Mouse (Mus musculus): Measurements from ENCODE around the gene Slc35g3. TPM values are rescaled to one million over a fixed set of nuclear protein-coding genes. Genes with fewer than 3 reads are reported as not detected.
A peak's percentile ranks its signal among the peaks of the same experiment; 100 is the strongest.

The Slc35g3 gene
- polyA plus RNA-seq, 1 experiment from 2014 or later: not detected

DNA sequence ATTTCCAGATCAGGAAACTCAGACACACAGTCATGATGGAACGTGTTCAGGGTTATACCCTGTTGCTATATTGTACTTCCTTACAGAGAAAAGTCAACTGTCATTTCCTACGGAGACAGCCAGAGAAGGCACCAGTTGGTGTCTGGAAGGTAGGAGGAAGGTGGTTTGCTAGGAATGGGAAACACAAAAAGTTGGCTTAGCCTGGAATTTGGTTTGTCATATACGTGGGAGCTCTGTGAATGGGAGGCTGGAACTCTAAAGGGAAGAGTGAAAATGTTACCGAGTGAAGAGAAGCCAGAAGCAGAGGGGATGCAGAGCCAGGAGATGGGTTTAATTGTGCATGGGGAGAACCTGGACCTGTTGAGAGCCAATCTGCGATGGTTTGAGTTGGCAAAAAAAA is 29.7 kb upstream of the Slc35g3 start:
- peaks cover 16% of the 10 kb centered on the region for H3K4me1 ChIP-seq (ENCODE audit: insufficient read depth)
- H3K9me3 ChIP-seq (ENCODE audit: low read length): no peaks in the 10 kb centered on the region
- no peaks in the 10 kb centered on the region; the same call in 1 of the 2 replicates for H3K27me3 ChIP-seq (ENCODE audit: insufficient read depth, low read length)
- H3K4me2 ChIP-seq (ENCODE audit: low read depth, low read length): no peak overlapping the region
- H3K9ac ChIP-seq (replicated peaks): no peak overlapping the region
- ATAC-seq: no peak
- TF ChIP-seq CTCF (IDR thresholded peaks at IDR 0.05; ENCODE audit: low read depth): no peak
- no peak for TF ChIP-seq EP300 (IDR thresholded peaks at IDR 0.05; ENCODE audit: low read depth)
- H3K4me3 ChIP-seq (ENCODE audit: low read depth, low read length): no peak overlapping the region
- WGBS (ENCODE audit: insufficient replicate concordance): 60% methylated on average over 5 of the region's 5 CpGs
- no peaks in the 10 kb centered on the region for H3K36me3 ChIP-seq (replicated peaks; ENCODE audit: insufficient read depth, low read length)
- no peak for DNase-seq
- H3K27ac ChIP-seq (ENCODE audit: low read depth): no peak overlapping the region

DNA sequence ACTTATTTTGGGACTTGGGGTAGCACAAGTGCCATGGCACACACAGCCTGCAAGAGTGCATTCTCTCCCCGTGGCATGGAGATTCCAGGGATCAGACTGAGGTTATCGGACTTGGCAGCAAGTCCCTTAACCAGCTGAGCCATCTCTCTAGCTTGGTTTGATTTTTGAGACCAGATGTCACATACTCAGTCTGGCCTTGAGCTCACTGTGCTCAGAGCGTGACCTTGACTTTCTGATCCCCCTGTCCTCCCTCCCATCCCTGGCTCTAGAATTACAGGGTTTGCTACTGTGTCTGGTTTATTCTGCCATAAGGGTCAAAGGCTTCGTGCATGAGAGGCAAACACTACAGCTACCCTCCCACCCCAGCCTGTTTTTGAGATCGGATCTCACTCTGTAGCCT is 27.7 kb upstream of the Slc35g3 start:
- no peak for DNase-seq
- Histone ChIP-seq H3K9me3 (ENCODE audit: low read length) (no peaks in the 10 kb centered on the region), H3K27me3 (ENCODE audit: insufficient read depth, low read length) (no peaks in the 10 kb centered on the region), H3K4me1 (ENCODE audit: insufficient read depth) (peaks cover 14% of the 10 kb centered on the region), H3K4me2 (ENCODE audit: low read depth, low read length) (no peak overlapping the region), H3K36me3 (replicated peaks; ENCODE audit: insufficient read depth, low read length) (no peaks in the 10 kb centered on the region), H3K27ac (ENCODE audit: low read depth) (no peak overlapping the region), H3K4me3 (ENCODE audit: low read depth, low read length) (no peak overlapping the region), H3K9ac (replicated peaks) (no peak overlapping the region)
- TF ChIP-seq CTCF (IDR thresholded peaks at IDR 0.05; ENCODE audit: low read depth) (no peak), EP300 (IDR thresholded peaks at IDR 0.05; ENCODE audit: low read depth) (no peak)
- WGBS (ENCODE audit: insufficient replicate concordance): 56% methylated on average over 5 of the region's 5 CpGs
- ATAC-seq: peak; percentile 40; the same call in 1 of the 2 replicates

- 0 out of 2 replicates have a peak, but pooled peaks cover under 1% of the 10 kb centered on the region for H3K27me3 ChIP-seq (ENCODE audit: insufficient read depth, low read length)
- H3K4me2 ChIP-seq (ENCODE audit: low read depth, low read length): no peak overlapping the region
- no peak overlapping the region for H3K4me3 ChIP-seq (ENCODE audit: low read depth, low read length)
- ATAC-seq (no peak), DNase-seq (no peak)
- no peaks in the 10 kb centered on the region for H3K36me3 ChIP-seq (replicated peaks; ENCODE audit: insufficient read depth, low read length)
- H3K27ac ChIP-seq (ENCODE audit: low read depth): no peak overlapping the region
- TF ChIP-seq CTCF (IDR thresholded peaks at IDR 0.05; ENCODE audit: low read depth) (no peak), EP300 (IDR thresholded peaks at IDR 0.05; ENCODE audit: low read depth) (no peak)
- H3K9ac ChIP-seq (replicated peaks): no peak overlapping the region
- H3K4me1 ChIP-seq (ENCODE audit: insufficient read depth): peaks cover 17% of the 10 kb centered on the region
- no peaks in the 10 kb centered on the region for H3K9me3 ChIP-seq (ENCODE audit: low read length)
- 84% methylated on average over 5 of the region's 5 CpGs for WGBS (ENCODE audit: insufficient replicate concordance)
Measured at GRCm38 (mm10) chr11:69787306-69787705, 25.5 kb upstream of the Slc35g3 start.

GRCm38 (mm10) chr11:69784793-69785272 is 23.1 kb upstream of the Slc35g3 start:
- peak; percentile 64; the same call in 1 of the 2 replicates for TF ChIP-seq EP300 (IDR thresholded peaks at IDR 0.05; ENCODE audit: low read depth)
- no peak for TF ChIP-seq CTCF (IDR thresholded peaks at IDR 0.05; ENCODE audit: low read depth)
- no peaks in the 10 kb centered on the region for H3K9me3 ChIP-seq (ENCODE audit: low read length)
- H3K27me3 ChIP-seq (ENCODE audit: insufficient read depth, low read length): 0 out of 2 replicates have a peak, but pooled peaks cover 5% of the 10 kb centered on the region
- peak; percentile 77 for ATAC-seq
- peaks cover 17% of the 10 kb centered on the region for H3K4me1 ChIP-seq (ENCODE audit: insufficient read depth)
- peak overlapping the region; percentile 22; the same call in 1 of the 2 replicates for H3K9ac ChIP-seq (replicated peaks)
- no peak overlapping the region for H3K27ac ChIP-seq (ENCODE audit: low read depth)
- no peaks in the 10 kb centered on the region for H3K36me3 ChIP-seq (replicated peaks; ENCODE audit: insufficient read depth, low read length)
- 16% methylated on average over 15 of the region's 15 CpGs for WGBS (ENCODE audit: insufficient replicate concordance)
- H3K4me3 ChIP-seq (ENCODE audit: low read depth, low read length): peak overlapping the region; percentile 32
- DNase-seq: peak; percentile 56
- H3K4me2 ChIP-seq (ENCODE audit: low read depth, low read length): peak overlapping the region; percentile 69

GRCm38 (mm10) chr11:69781828-69782227 is 20.1 kb upstream of the Slc35g3 start:
- no peak for ATAC-seq
- H3K4me2 ChIP-seq (ENCODE audit: low read depth, low read length): no peak overlapping the region
- H3K4me1 ChIP-seq (ENCODE audit: insufficient read depth): peaks cover 11% of the 10 kb centered on the region
- 0 out of 2 replicates have a peak, but pooled peaks cover 7% of the 10 kb centered on the region for H3K27me3 ChIP-seq (ENCODE audit: insufficient read depth, low read length)
- 33% methylated on average over 4 of the region's 4 CpGs for WGBS (ENCODE audit: insufficient replicate concordance)
- TF ChIP-seq EP300 (IDR thresholded peaks at IDR 0.05; ENCODE audit: low read depth): no peak
- TF ChIP-seq CTCF (IDR thresholded peaks at IDR 0.05; ENCODE audit: low read depth): no peak
- H3K27ac ChIP-seq (ENCODE audit: low read depth): no peak overlapping the region
- no peak overlapping the region for H3K9ac ChIP-seq (replicated peaks)
- H3K4me3 ChIP-seq (ENCODE audit: low read depth, low read length): no peak overlapping the region
- no peak for DNase-seq
- H3K36me3 ChIP-seq (replicated peaks; ENCODE audit: insufficient read depth, low read length): no peaks in the 10 kb centered on the region
- no peaks in the 10 kb centered on the region for H3K9me3 ChIP-seq (ENCODE audit: low read length)

DNA sequence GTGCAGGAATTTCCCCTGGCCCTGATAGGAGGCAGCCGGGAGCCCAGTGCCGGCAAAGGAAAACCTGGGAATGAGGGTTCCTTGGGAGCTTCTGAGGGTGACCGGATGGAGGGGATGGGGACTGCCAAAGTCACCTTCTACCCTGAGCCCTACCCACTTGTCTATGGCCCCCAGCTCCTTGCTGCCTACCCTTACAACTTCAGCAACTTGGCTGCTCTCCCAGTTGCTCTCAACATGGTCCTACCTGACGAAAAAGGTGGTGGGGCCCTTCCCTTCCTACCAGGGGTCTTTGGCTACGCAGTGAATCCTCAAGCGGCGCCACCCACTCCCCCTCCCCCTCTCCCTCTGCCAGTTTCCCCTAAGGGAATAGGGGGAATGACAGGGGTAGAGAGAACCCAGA is 17.2 kb upstream of the Slc35g3 start:
- TF ChIP-seq CTCF (IDR thresholded peaks at IDR 0.05; ENCODE audit: low read depth) (no peak), EP300 (IDR thresholded peaks at IDR 0.05; ENCODE audit: low read depth) (no peak)
- Histone ChIP-seq H3K9me3 (ENCODE audit: low read length) (no peaks in the 10 kb centered on the region), H3K27me3 (ENCODE audit: insufficient read depth, low read length) (0 out of 2 replicates have a peak, but pooled peaks cover 7% of the 10 kb centered on the region), H3K4me2 (ENCODE audit: low read depth, low read length) (no peak overlapping the region), H3K4me3 (ENCODE audit: low read depth, low read length) (no peak overlapping the region), H3K36me3 (replicated peaks; ENCODE audit: insufficient read depth, low read length) (peaks cover 2% of the 10 kb centered on the region; the same call in 1 of the 2 replicates), H3K9ac (replicated peaks) (no peak overlapping the region), H3K4me1 (ENCODE audit: insufficient read depth) (no peaks in the 10 kb centered on the region), H3K27ac (ENCODE audit: low read depth) (no peak overlapping the region)
- no peak for ATAC-seq
- DNase-seq: no peak
- 74% methylated on average over 6 of the region's 7 CpGs for WGBS (ENCODE audit: insufficient replicate concordance)

Measured in liver, postnatal 0 days (tissue).